Mouse (Mus musculus) hindbrain, postnatal 0 days (tissue): ENCODE measurements around the gene Trmt1. TPM values are rescaled to one million over a fixed set of nuclear protein-coding genes. Genes with fewer than 3 reads are reported as not detected.
A peak's percentile ranks its signal among the peaks of the same experiment; 100 is the strongest.

Experiments
- ATAC-seq: fragments of 200-750 bp; cut with Nextera tagmentation; 2 replicates; pipeline ENCODE4 v1.8.0; 2017; ENCODE audit warnings: mild to moderate bottlenecking, moderate TSS enrichment, moderate library complexity
- DNase-seq: peaks from one replicate; pipeline ENCODE4 v3.0.0-alpha.2; 2015; ENCODE audit warnings: low spot score
- H3K27ac ChIP-seq: fragments of 300-500 bp; sonication (generic); 2 replicates; pipeline ENCODE4 v1.5.1; 2014; ENCODE audit warnings: mild to moderate bottlenecking
- H3K27me3 ChIP-seq: fragments of 300-500 bp; sonication (generic); 2 replicates; pipeline ENCODE4 v1.6.1; 2014; ENCODE audit warnings: low read length, mixed read lengths; ENCODE audit not compliant: insufficient read depth
- H3K36me3 ChIP-seq: fragments of 300-500 bp; sonication (generic); 2 replicates; pipeline ENCODE4 v1.6.1; 2014; ENCODE audit warnings: low read length, mixed read lengths; ENCODE audit not compliant: insufficient read depth
- H3K4me1 ChIP-seq: fragments of 300-500 bp; sonication (generic); 2 replicates; pipeline ENCODE4 v1.6.1; 2014; ENCODE audit warnings: antibody characterized with exemption, low read length, mixed read lengths; ENCODE audit not compliant: insufficient read depth
- H3K4me2 ChIP-seq: fragments of 300-500 bp; sonication (generic); 2 replicates; pipeline ENCODE4 v1.6.1; 2014; ENCODE audit warnings: low read depth, mild to moderate bottlenecking, low read length, moderate library complexity, mixed read lengths
- H3K4me3 ChIP-seq: fragments of 300-500 bp; sonication (generic); 2 replicates; pipeline ENCODE4 v1.5.1; 2014; ENCODE audit warnings: low read length
- H3K9ac ChIP-seq: fragments of 300-500 bp; sonication (generic); replicated peaks from 2 replicates; pipeline ENCODE4 v1.6.1; 2014; ENCODE audit warnings: mild to moderate bottlenecking, low read length, moderate library complexity, mixed read lengths
- H3K9me3 ChIP-seq: fragments of 300-500 bp; sonication (generic); 2 replicates; pipeline ENCODE4 v1.6.1; 2016; ENCODE audit warnings: low read length, mixed read lengths
- CTCF ChIP-seq: IDR thresholded peaks from 2 replicates; pipeline ENCODE4 v1.5.1; 2016; ENCODE audit warnings: antibody characterized with exemption, control low read depth, low read depth
- WGBS: fragments of 180-500 bp; shearing (Covaris S2); extraction: QIAGEN DNeasy Blood & Tissue Kit; methylation state at CpG from one replicate; pipeline ENCODE4 v1.1.7; 2014; 5-methylcytosine and 5-hydroxymethylcytosine counted together
- polyA plus RNA-seq: library from polyadenylated mRNA; unstranded; fragments of >200 nt; fragmentation: Nextera tagmentation; extraction: Ambion mirVana; gene quantifications from 2 replicates; pipeline ENCODE4 v1.2.1, GENCODE M21; 2015
- total RNA-seq: library from RNA; depleted of rRNA; stranded (reverse); fragments of >200 nt; gene quantifications from 2 replicates; pipeline ENCODE4 v1.2.3, GENCODE M21; 2014

Trmt1 gene
- total and polyA plus RNA-seq, 2 experiments from 2014 or later, result 71.2 to 93.3 TPM

DNA sequence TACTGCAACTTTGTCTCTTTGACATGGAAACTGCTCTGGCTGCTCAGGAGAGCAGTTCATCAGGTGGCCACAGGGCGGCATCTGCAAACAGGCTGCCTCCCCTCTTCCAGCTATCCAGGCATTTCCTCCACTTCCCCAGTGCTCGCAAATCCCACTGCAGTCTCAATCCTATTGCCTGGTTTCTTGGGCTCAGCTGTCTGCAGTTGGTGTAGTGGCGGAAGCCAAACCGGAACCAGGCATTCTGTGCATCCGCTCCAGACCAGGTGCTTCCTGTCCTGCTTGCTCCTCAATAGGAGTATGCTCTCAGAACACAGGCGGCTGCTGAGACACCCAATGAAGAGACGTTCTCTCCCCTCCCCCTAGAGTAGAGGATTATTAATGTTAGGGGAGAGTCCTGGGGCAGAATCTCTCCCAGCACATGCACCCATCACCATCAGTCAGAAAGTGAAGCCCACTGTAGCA is 13.8 kb downstream of the Trmt1 start:
- no peak overlapping the region for H3K4me2 ChIP-seq
- ATAC-seq (peak; percentile 39; the same call in 1 of the 2 replicates), DNase-seq (peak; percentile 83)
- no peak overlapping the region for H3K4me3 ChIP-seq
- H3K36me3 ChIP-seq, result peaks cover 18% of the 10 kb centered on the region
- H3K27me3 ChIP-seq, result peaks cover 6% of the 10 kb centered on the region
- TF ChIP-seq CTCF, result peak; percentile 90
- H3K9ac ChIP-seq, result no peak overlapping the region
- peak overlapping the region; percentile 51; the same call in 1 of the 2 replicates for H3K27ac ChIP-seq
- no peaks in the 10 kb centered on the region for H3K9me3 ChIP-seq
- H3K4me1 ChIP-seq, result peaks cover 1% of the 10 kb centered on the region; the same call in 1 of the 2 replicates
- 46% methylated on average over 7 of the region's 7 CpGs for WGBS

DNA sequence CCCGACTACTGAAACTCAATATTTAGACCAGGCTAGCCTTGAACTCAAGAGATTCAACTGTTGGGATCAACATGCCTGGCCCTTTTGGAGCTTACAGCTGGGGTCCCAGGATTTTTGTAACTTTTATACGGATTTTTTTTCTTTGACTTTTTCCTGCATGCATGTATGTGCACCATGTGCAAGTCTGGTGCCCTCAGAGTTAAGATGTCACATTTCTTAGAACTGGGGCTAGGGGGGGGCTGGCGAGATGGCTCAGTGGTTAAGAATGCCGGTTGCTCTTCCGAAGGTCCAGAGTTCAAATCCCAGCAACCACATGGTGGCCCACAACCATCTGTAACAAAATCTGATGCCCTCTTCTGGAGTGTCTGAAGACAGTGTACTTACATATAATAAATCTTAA is 14.4 kb downstream of the Trmt1 start:
- no peak for TF ChIP-seq CTCF
- Histone ChIP-seq H3K36me3 (peaks cover 18% of the 10 kb centered on the region), H3K9me3 (no peaks in the 10 kb centered on the region), H3K9ac (no peak overlapping the region), H3K27ac (no peak overlapping the region), H3K27me3 (peaks cover 6% of the 10 kb centered on the region), H3K4me1 (peaks cover 7% of the 10 kb centered on the region; the same call in 1 of the 2 replicates), H3K4me2 (no peak overlapping the region), H3K4me3 (no peak overlapping the region)
- DNase-seq, result no peak
- no peak for ATAC-seq
- 81% methylated on average over 5 of the region's 5 CpGs for WGBS

GRCm38 (mm10) chr8:84700941-84701911 is 15.1 kb downstream of the Trmt1 start, which contains the start of gene Lyl1:
Gene Lyl1 (plus strand): TSS chr8:84701457.
- Histone ChIP-seq H3K4me3 (peak within 1 kb of the TSS; percentile 11), H3K27ac (peak within 1 kb of the TSS; percentile 41; the same call in 1 of the 2 replicates), H3K9ac (0 out of 2 replicates have a peak within 1 kb of the TSS, but pooled peaks have one; percentile 3), H3K4me1 (peaks cover 7% of the 10 kb centered on the region; the same call in 1 of the 2 replicates), H3K27me3 (peaks cover 6% of the 10 kb centered on the region), H3K4me2 (peak within 1 kb of the TSS; percentile 22), H3K9me3 (no peaks in the 10 kb centered on the region), H3K36me3 (peaks cover 18% of the 10 kb centered on the region)
- TF ChIP-seq CTCF, result peak; percentile 35
- WGBS, result 22% methylated on average over 33 of the region's 34 CpGs
- ATAC-seq, result peak; percentile 11; the same call in 1 of the 2 replicates
- DNase-seq, result no peak

- H3K27me3 ChIP-seq, result peaks cover 6% of the 10 kb centered on the region
- no peak for TF ChIP-seq CTCF
- peaks cover 6% of the 10 kb centered on the region for H3K36me3 ChIP-seq
- peak overlapping the region; percentile 41; the same call in 1 of the 2 replicates for H3K27ac ChIP-seq
- 84% methylated on average over 9 of the region's 9 CpGs for WGBS
- H3K9ac ChIP-seq, result no peak overlapping the region
- ATAC-seq, result no peak
- H3K4me2 ChIP-seq, result peak overlapping the region; percentile 22
- H3K9me3 ChIP-seq, result no peaks in the 10 kb centered on the region
- peaks cover 13% of the 10 kb centered on the region; the same call in 1 of the 2 replicates for H3K4me1 ChIP-seq
- no peak overlapping the region for H3K4me3 ChIP-seq
- no peak for DNase-seq
These were observed 16.5 kb downstream of the Trmt1 start for GRCm38 (mm10) chr8:84702561-84702960.

GRCm38 (mm10) chr8:84702963-84703465 is 16.9 kb downstream of the Trmt1 start:
- WGBS, result 81% methylated on average over 6 of the region's 6 CpGs
- Histone ChIP-seq H3K27ac (no peak overlapping the region), H3K27me3 (peaks cover 6% of the 10 kb centered on the region), H3K36me3 (peaks cover 6% of the 10 kb centered on the region; the same call in 1 of the 2 replicates), H3K9me3 (no peaks in the 10 kb centered on the region), H3K4me3 (no peak overlapping the region), H3K4me2 (0 out of 2 replicates have a peak overlapping the region, but pooled peaks have one; percentile 22), H3K9ac (no peak overlapping the region), H3K4me1 (peaks cover 16% of the 10 kb centered on the region; the same call in 1 of the 2 replicates)
- TF ChIP-seq CTCF, result no peak
- no peak for ATAC-seq
- DNase-seq, result no peak

DNA sequence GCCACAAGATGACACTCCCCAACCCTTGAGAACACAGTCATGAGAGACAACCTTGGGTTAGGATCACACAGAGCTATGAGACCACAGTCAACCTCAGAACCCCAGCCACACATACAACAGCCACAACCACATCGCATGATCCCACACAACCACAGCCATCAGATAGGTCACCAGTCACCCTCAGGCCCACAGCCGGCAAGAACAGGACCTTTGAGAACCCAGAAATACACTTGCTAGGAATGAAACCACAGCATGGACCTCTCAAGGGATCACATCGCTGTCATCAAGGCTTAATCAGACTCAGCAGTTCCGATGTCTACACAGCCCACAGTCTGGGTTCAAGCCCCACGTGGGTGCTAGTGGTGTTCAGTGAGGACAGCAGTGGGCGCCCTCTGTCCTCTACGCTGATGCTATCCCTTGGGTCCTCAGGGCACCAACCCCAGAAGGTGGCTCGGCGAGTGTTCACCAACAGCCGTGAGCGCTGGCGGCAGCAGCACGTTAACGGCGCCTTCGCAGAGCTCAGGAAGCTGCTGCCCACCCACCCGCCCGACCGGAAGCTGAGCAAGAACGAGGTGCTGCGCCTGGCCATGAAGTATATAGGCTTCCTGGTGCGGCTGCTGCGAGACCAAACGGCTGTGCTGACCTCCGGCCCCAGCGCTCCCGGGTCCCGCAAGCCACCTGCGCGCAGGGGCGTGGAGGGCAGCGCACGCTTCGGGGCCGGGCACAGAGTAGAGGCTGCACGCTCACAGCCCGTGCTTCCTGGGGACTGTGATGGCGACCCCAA is 17.6 kb downstream of the Trmt1 start:
- no peak overlapping the region for H3K4me3 ChIP-seq
- no peaks in the 10 kb centered on the region for H3K9me3 ChIP-seq
- H3K36me3 ChIP-seq, result peaks cover 6% of the 10 kb centered on the region; the same call in 1 of the 2 replicates
- no peak for DNase-seq
- H3K4me1 ChIP-seq, result peaks cover 16% of the 10 kb centered on the region; the same call in 1 of the 2 replicates
- WGBS, result 17% methylated on average over 38 of the region's 38 CpGs
- H3K9ac ChIP-seq, result no peak overlapping the region
- no peak for ATAC-seq
- peaks cover 6% of the 10 kb centered on the region for H3K27me3 ChIP-seq
- H3K4me2 ChIP-seq, result peak overlapping the region; percentile 44
- TF ChIP-seq CTCF, result no peak
- H3K27ac ChIP-seq, result peak overlapping the region; percentile 71; the same call in 1 of the 2 replicates
